Mouse (Mus musculus) heart, adult 2 months (tissue): ENCODE results near the gene Vstm4.

Source experiments
- CTCF ChIP-seq: fragments of 200-600 bp; IDR thresholded peaks from 2 replicates; pipeline ENCODE4 v1.8.1; 2022; ENCODE audit warnings: antibody characterized with exemption, mild to moderate bottlenecking, moderate library complexity
- POLR2A ChIP-seq: fragments of 200-500 bp; IDR thresholded peaks from 2 replicates; pipeline ENCODE4 v1.6.1; 2011; ENCODE audit warnings: mild to moderate bottlenecking, low read depth, low read length, control low read depth; ENCODE audit not compliant: insufficient read depth

DNA sequence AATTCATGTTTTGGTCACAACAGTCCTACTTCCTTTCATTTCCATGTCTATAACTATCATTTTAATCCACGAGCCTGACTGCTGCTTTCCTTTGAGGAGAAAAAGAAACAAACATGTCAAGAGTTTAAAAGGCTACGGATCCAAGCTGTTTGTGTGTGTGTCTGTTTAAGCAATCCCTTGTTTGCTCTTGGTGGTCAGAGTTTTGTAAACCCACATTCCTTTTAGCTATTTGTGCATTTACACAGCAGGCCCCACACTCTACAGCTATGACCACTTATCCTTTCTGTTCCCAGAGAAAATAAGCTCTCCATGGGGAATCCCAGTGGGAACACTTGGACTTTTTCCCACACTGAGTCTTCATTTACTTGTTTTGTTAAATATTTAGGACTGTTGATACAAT is 58.8 kb downstream of the Vstm4 start:
- TF ChIP-seq CTCF (no peak), POLR2A (no peak)
